Mouse (Mus musculus): ENCODE results near the gene Sepsecs.
A peak's percentile ranks its signal among the peaks of the same experiment; 100 is the strongest.
"Not testable (repeated sequence)": the region's sequence is repeated elsewhere in the genome, so short reads cannot be mapped to it uniquely, and the experiment has no call there.

The Sepsecs gene

GRCm38 (mm10) chr5:52669426-52670191 is at the start of gene Sepsecs:
Gene Sepsecs, minus strand, starts transcription at chr5:52669708.
- peak; percentile 91 for DNase-seq

- DNase-seq = no peak
Observed at GRCm38 (mm10) chr5:52716742-52717448, 47.4 kb upstream of the Sepsecs start.

- no peak for DNase-seq
Observed at GRCm38 (mm10) chr5:52712704-52713103, 43.2 kb upstream of the Sepsecs start.

GRCm38 (mm10) chr5:52704562-52704961 is 35.1 kb upstream of the Sepsecs start:
- DNase-seq = no peak

GRCm38 (mm10) chr5:52697882-52698440 is 28.5 kb upstream of the Sepsecs start:
- not testable (repeated sequence) for DNase-seq

- no peak for DNase-seq
Observed at GRCm38 (mm10) chr5:52697291-52697690, 27.8 kb upstream of the Sepsecs start.

- DNase-seq = no peak
Observed at GRCm38 (mm10) chr5:52687741-52688455, 18.4 kb upstream of the Sepsecs start.

GRCm38 (mm10) chr5:52681111-52681510 is 11.6 kb upstream of the Sepsecs start:
- no peak for DNase-seq

- DNase-seq = no peak
Observed at GRCm38 (mm10) chr5:52680191-52680590, 10.7 kb upstream of the Sepsecs start.

GRCm38 (mm10) chr5:52678498-52679070 is 9.1 kb upstream of the Sepsecs start:
- DNase-seq = no peak

GRCm38 (mm10) chr5:52677126-52677525 is 7.6 kb upstream of the Sepsecs start:
- no peak for DNase-seq

GRCm38 (mm10) chr5:52674384-52675069 is 5.0 kb upstream of the Sepsecs start:
- DNase-seq = no peak

- no peak for DNase-seq
Observed at GRCm38 (mm10) chr5:52673341-52673740, 3.8 kb upstream of the Sepsecs start.

GRCm38 (mm10) chr5:52670745-52671144 is 1.2 kb upstream of the Sepsecs start:
- no peak for DNase-seq

GRCm38 (mm10) chr5:52666766-52667165 is 2.7 kb downstream of the Sepsecs start:
- DNase-seq = no peak

GRCm38 (mm10) chr5:52657957-52658356 is 11.6 kb downstream of the Sepsecs start:
- DNase-seq = no peak

- no peak for DNase-seq
Observed at GRCm38 (mm10) chr5:52657336-52657735, 12.2 kb downstream of the Sepsecs start.

GRCm38 (mm10) chr5:52655992-52656391 is 13.5 kb downstream of the Sepsecs start:
- peak; percentile 40 for DNase-seq

GRCm38 (mm10) chr5:52654961-52655360 is 14.5 kb downstream of the Sepsecs start:
- DNase-seq = no peak

- DNase-seq = no peak
Observed at GRCm38 (mm10) chr5:52652606-52653005, 16.9 kb downstream of the Sepsecs start.

GRCm38 (mm10) chr5:52652086-52652485 is 17.4 kb downstream of the Sepsecs start:
- no peak for DNase-seq
